Mouse (Mus musculus) hindbrain, embryonic 13.5 days (tissue): ENCODE measurements around the gene Ccdc186. TPM values are rescaled to one million over a fixed set of nuclear protein-coding genes. Genes with fewer than 3 reads are reported as not detected.
A peak's percentile ranks its signal among the peaks of the same experiment; 100 is the strongest.
"Not testable (repeated sequence)": the region's sequence is repeated elsewhere in the genome, so short reads cannot be mapped to it uniquely, and the experiment has no call there.

Source experiments
- ATAC-seq: fragments of 200-750 bp; cut with Nextera tagmentation; 2 replicates; pipeline ENCODE4 v1.8.0; 2017; ENCODE audit warnings: moderate TSS enrichment; ENCODE audit not compliant: low FRiP score
- H3K27ac ChIP-seq: fragments of 300-500 bp; sonication (generic); 2 replicates; pipeline ENCODE4 v1.5.1; 2015; ENCODE audit warnings: inconsistent platforms, mild to moderate bottlenecking, moderate library complexity
- H3K27me3 ChIP-seq: fragments of 300-500 bp; sonication (generic); 2 replicates; pipeline ENCODE4 v1.6.1; 2015; ENCODE audit warnings: mild to moderate bottlenecking, inconsistent platforms
- H3K36me3 ChIP-seq: fragments of 300-500 bp; sonication (generic); 2 replicates; pipeline ENCODE4 v1.6.1; 2015; ENCODE audit warnings: mild to moderate bottlenecking, inconsistent platforms
- H3K4me1 ChIP-seq: fragments of 300-500 bp; sonication (generic); replicated peaks from 2 replicates; pipeline ENCODE4 v1.6.1; 2015; ENCODE audit warnings: inconsistent platforms
- H3K4me2 ChIP-seq: fragments of 300-500 bp; sonication (generic); 2 replicates; pipeline ENCODE4 v1.6.1; 2015; ENCODE audit warnings: inconsistent platforms, mild to moderate bottlenecking, moderate library complexity
- H3K4me3 ChIP-seq: fragments of 300-500 bp; sonication (generic); 2 replicates; pipeline ENCODE4 v1.5.1; 2015; ENCODE audit warnings: mild to moderate bottlenecking, inconsistent platforms
- H3K9ac ChIP-seq: fragments of 300-500 bp; sonication (generic); 2 replicates; pipeline ENCODE4 v1.6.1; 2015; ENCODE audit warnings: mild to moderate bottlenecking, inconsistent platforms
- H3K9me3 ChIP-seq: fragments of 300-500 bp; sonication (generic); 2 replicates; pipeline ENCODE4 v1.6.1; 2016; ENCODE audit warnings: inconsistent platforms
- WGBS: fragments of 180-500 bp; shearing (Covaris S2); methylation state at CpG from one replicate; pipeline ENCODE4 v1.1.7; 2015; 5-methylcytosine and 5-hydroxymethylcytosine counted together
- polyA plus RNA-seq: library from polyadenylated mRNA; unstranded; fragments of >200 nt; fragmentation: Nextera tagmentation; extraction: Ambion mirVana; gene quantifications from 2 replicates; pipeline ENCODE4 v1.2.1, GENCODE M21; 2015

The Ccdc186 gene
- polyA plus RNA-seq, 1 experiment from 2014 or later: 31.5 TPM

DNA sequence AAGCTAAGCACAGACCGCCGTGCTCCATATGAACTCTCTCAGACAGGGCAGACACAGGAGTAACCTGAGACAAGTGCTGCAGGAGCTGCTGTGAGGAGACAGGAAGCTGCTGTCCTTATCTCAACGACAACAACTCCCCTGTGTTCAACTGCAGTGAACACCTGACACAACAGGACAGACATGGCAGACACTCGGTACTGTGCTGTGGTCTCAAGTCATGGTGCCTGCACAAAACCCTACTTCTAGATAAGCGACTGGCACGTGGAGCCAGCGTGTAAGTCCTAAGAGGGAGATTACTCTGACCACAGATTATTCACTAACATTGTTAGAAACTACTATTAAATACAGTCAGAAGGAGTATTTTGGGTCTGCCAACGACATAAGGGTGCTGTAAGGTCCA, 21.8 kb downstream of the Ccdc186 start:
- no peak overlapping the region for H3K4me3 ChIP-seq
- no peak overlapping the region for H3K27ac ChIP-seq
- WGBS: 88% methylated on average over 8 of the region's 8 CpGs
- no peaks in the 10 kb centered on the region for H3K4me1 ChIP-seq
- H3K27me3 ChIP-seq: no peaks in the 10 kb centered on the region
- H3K36me3 ChIP-seq: peaks cover 77% of the 10 kb centered on the region
- H3K9ac ChIP-seq: no peak overlapping the region
- H3K9me3 ChIP-seq: no peaks in the 10 kb centered on the region
- ATAC-seq: no peak
- H3K4me2 ChIP-seq: no peak overlapping the region

DNA sequence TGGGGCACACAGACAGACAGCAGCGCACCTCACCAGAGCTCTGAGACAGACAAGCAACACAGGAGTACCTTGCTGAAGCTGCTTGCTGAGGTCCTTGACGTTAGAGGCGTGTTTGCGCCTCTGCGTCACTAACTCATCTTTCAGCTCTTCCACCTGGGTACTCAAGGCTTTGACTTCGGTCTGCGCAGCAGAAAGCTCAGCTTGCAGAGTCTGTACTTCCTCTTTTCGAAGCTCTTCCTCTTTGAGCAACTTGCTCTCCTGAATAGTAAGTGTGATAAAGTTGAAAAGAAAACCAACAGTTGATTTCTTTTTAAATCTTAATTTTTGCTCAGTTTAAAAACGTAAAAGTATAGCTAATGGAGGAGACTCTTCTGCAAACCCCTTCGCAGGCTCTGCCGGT, 24.6 kb downstream of the Ccdc186 start:
- Histone ChIP-seq H3K4me2 (no peak overlapping the region), H3K4me1 (no peaks in the 10 kb centered on the region), H3K4me3 (no peak overlapping the region), H3K9me3 (no peaks in the 10 kb centered on the region), H3K27me3 (no peaks in the 10 kb centered on the region), H3K36me3 (peaks cover 88% of the 10 kb centered on the region), H3K9ac (no peak overlapping the region), H3K27ac (no peak overlapping the region)
- 95% methylated on average over 11 of the region's 11 CpGs for WGBS
- no peak for ATAC-seq

DNA sequence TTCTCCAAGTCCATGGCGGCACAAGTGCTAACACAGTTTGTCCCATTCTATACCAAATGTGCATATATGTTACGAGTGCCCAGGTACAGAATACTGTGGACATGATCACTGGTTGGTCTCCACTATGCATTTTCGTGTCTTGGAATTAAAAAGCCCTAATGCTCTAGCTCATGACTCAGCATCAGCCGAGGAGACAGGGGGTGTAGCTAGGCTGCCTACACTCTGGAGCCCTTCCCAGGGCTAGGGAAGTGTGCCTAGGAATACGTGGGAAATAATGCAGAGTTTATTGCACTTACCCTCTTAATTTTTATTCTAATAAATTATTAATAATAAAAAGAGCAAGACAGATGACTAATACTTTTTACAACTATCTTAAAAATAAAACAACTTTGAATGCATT, 33.0 kb downstream of the Ccdc186 start:
- 95% methylated on average over 5 of the region's 5 CpGs for WGBS
- Histone ChIP-seq H3K36me3 (peaks cover 53% of the 10 kb centered on the region), H3K9me3 (no peaks in the 10 kb centered on the region), H3K4me1 (no peaks in the 10 kb centered on the region), H3K4me2 (no peak overlapping the region), H3K27ac (no peak overlapping the region), H3K9ac (no peak overlapping the region), H3K4me3 (no peak overlapping the region), H3K27me3 (no peaks in the 10 kb centered on the region)
- ATAC-seq: no peak

DNA sequence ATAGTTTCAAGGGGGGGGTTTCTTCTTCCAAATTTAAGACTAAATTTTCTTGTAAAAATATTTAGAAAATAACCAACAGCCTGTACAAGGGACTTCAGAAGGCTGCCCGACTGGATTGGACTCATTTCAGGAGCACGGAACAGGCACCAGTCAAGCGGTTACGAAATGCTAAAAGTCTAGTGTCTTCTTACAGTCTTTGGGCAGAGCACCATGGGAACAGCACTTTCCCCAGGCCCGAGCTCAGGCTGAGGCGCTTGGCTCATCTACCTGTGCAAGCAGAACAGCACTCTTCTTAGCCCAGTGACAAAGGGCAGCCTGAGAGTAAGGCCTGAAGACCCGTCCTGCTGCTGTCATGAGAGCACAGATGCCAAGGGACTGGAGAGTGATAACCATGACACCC, 34.1 kb downstream of the Ccdc186 start:
- Histone ChIP-seq H3K4me3 (no peak overlapping the region), H3K9ac (no peak overlapping the region), H3K27me3 (no peaks in the 10 kb centered on the region), H3K36me3 (peaks cover 56% of the 10 kb centered on the region), H3K4me1 (no peaks in the 10 kb centered on the region), H3K27ac (no peak overlapping the region), H3K9me3 (no peaks in the 10 kb centered on the region), H3K4me2 (no peak overlapping the region)
- WGBS: 90% methylated on average over 7 of the region's 7 CpGs
- ATAC-seq: no peak

DNA sequence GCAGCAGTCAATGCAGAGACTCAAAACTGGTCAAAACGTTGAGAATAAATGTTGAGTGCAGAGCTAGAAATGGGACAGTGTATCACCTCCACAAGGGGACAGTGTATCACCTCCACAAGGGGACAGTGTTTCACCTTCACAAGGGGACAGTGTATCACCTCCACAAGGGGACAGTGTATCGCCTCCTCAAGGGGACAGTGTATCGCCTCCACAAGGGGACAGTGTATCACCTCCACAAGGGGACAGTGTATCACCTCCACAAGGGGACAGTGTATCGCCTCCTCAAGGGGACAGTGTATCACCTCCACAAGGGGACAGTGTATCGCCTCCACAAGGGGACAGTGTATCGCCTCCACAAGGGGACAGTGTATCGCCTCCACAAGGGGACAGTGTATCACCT, 43.5 kb downstream of the Ccdc186 start:
- H3K9ac ChIP-seq, H3K4me2 ChIP-seq, H3K27ac ChIP-seq, ATAC-seq, H3K9me3 ChIP-seq, H3K4me3 ChIP-seq, H3K36me3 ChIP-seq: not testable (repeated sequence)
- peaks cover 10% of the 10 kb centered on the region for H3K4me1 ChIP-seq
- 96% methylated on average over 7 of the region's 7 CpGs for WGBS
- H3K27me3 ChIP-seq: peaks cover 35% of the 10 kb centered on the region

DNA sequence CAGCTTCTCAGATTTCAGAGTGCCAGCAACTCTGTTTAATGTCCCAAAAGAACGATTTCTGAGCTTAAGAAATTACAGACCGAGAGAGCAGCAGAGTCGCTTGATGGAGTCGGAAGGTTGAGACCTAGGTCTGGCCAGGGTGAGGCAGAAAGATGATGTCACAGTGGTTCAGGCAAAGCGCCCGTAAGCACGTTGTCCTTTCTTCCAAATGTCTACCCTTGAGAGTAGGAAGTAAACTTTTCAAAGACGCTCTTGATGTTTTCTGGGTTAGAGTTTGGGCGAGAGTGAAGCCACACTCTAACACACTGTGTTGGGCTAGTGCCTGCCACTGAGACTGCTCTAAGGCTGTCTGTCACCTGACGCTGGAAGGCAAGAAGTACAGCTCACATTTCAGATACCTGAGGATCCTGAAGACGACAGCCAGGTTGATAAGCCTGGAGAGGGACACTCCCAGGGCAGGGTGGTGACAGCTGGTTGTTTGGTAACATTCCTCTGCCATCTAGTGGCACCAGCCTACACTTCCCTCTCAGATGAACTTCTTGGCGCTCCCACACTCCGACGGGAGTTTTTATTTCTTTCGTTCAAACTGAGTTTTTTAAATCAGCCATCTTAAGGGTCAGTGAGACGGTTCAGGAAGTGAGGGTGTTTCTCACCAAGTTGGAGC, 45.1 kb downstream of the Ccdc186 start:
- Histone ChIP-seq H3K36me3 (no peaks in the 10 kb centered on the region), H3K27me3 (peaks cover 35% of the 10 kb centered on the region), H3K9me3 (no peaks in the 10 kb centered on the region), H3K9ac (no peak overlapping the region), H3K4me1 (peaks cover 10% of the 10 kb centered on the region), H3K4me2 (no peak overlapping the region), H3K4me3 (no peak overlapping the region), H3K27ac (no peak overlapping the region)
- WGBS: 49% methylated on average over 16 of the region's 16 CpGs
- ATAC-seq: no peak

DNA sequence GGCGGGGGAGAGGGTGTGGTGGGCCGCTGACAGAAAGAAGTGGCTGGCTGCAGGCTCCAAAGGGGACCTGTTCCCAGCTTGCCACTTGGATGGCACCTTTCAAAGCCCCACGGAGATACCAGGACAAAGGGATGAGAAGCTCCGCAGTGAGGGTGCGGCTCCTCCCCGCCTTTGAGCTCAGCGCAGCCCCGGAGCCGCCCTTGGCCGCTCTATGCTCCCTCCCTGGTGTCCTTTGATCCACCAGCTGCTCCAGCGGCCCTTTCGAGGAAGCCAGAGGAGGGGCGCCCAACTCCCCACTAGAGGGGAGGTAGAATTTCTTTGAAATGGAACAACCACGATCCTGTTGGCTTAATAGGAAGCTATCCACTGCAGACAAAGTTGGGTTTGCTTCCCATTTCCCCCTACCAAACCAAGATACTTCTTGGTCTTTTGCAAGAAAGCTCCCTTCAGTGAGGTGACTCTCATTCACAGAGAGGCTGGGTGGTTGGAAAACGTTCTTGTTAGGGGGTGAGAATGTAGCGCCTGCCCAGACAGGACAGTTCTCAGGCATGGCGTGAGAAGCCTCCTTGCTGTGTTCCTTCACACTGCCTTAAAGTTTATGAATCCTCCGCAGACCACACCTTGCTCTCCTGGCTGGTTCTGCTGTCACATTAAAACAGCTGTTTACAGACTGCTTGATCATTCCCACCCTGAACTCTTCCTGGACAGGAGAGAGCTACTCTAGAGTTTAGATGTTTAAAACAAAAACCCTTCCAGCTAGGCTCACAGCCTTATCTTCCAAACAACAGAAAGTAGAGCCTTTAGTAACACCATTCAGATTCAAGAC, 45.9 kb downstream of the Ccdc186 start:
- Histone ChIP-seq H3K27me3 (peaks cover 35% of the 10 kb centered on the region), H3K4me1 (peaks cover 10% of the 10 kb centered on the region), H3K4me3 (peak overlapping the region; percentile 27), H3K9ac (peak overlapping the region; percentile 43), H3K9me3 (no peaks in the 10 kb centered on the region), H3K36me3 (no peaks in the 10 kb centered on the region), H3K4me2 (peak overlapping the region; percentile 50), H3K27ac (no peak overlapping the region)
- ATAC-seq: 0 out of 2 replicates have a peak, but pooled peaks have one; percentile 10
- 8% methylated on average over 18 of the region's 18 CpGs for WGBS

DNA sequence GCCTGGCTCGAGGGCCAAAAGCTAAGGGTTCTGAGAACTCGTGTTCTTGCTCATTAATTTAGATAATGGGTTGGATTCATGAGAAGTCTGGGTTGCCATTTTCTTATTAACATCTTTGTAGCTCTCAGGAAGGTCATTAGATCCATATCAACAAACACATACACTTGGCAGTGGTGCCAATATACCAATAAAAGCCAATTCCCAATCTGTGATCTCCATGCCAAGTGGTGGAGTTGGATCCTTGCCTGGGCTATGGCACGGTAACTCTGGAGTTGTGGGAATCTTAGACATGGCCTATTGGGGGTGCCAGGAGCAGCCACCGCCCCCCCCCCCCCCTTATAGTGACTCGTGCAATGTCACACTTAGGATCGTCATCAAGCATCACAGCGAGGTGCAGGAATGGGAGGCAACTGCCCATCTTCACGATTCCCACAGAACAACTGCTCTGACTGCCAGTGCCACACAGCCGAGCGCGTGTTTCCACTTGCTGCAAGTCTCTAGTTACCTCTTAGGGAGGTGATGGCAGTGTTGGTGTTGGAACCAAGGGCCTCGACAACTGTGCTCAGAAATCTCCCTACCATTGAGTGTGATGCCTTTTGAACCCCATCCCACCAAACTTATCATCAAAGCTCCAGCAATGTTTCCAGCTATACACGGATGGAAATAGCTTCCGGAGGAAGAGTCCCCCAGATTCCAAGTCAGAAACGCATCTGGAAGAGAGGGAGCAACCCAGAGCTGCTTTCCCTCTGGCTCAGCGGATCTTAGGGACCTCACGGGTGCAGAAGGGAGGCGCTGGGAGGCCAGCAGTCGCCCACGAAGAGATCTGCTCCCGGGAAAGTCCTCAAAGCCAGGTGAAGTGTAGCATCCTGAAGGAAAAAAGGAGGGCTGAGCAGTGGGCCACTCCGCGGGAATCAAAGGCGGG, 46.8 kb downstream of the Ccdc186 start:
- H3K27ac ChIP-seq: no peak overlapping the region
- H3K4me3 ChIP-seq: peak overlapping the region; percentile 27
- 39% methylated on average over 24 of the region's 24 CpGs for WGBS
- H3K4me2 ChIP-seq: peak overlapping the region; percentile 50
- peak overlapping the region; percentile 43; the same call in 1 of the 2 replicates for H3K9ac ChIP-seq
- no peaks in the 10 kb centered on the region for H3K9me3 ChIP-seq
- ATAC-seq: peak; percentile 10; the same call in 1 of the 2 replicates
- H3K27me3 ChIP-seq: peaks cover 35% of the 10 kb centered on the region
- peaks cover 10% of the 10 kb centered on the region for H3K4me1 ChIP-seq
- no peaks in the 10 kb centered on the region for H3K36me3 ChIP-seq

DNA sequence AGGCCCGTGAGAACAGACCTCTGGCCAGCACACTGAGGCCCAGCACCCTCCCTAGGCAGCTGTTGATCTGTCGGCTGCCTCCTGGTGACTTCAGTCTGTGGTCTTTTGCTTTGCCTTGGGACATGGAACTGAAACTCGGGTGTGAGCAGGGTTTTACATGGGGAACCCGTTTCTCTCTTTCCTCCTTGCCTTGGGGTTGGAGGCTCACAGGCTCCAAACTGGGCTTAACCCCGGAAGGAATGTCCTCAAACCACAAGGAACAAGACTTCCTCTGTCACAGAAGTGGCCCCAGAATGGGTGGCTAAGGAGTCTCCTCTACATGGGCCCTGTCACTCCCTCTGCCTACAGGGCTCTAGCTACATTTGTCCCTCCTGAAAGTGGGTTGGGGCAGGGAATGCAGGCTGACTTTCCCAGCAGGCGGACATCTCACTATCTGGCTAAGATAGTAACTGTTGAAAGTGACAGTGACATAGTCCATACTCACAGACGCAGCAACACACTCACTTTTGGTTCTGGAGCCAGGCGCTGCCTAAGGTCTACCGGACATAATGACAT, 47.5 kb downstream of the Ccdc186 start:
- peaks cover 10% of the 10 kb centered on the region for H3K4me1 ChIP-seq
- H3K4me2 ChIP-seq: no peak overlapping the region
- no peak overlapping the region for H3K9ac ChIP-seq
- WGBS: 77% methylated on average over 9 of the region's 9 CpGs
- H3K27ac ChIP-seq: no peak overlapping the region
- H3K9me3 ChIP-seq: no peaks in the 10 kb centered on the region
- no peak for ATAC-seq
- H3K36me3 ChIP-seq: no peaks in the 10 kb centered on the region
- H3K27me3 ChIP-seq: peaks cover 35% of the 10 kb centered on the region
- no peak overlapping the region for H3K4me3 ChIP-seq

DNA sequence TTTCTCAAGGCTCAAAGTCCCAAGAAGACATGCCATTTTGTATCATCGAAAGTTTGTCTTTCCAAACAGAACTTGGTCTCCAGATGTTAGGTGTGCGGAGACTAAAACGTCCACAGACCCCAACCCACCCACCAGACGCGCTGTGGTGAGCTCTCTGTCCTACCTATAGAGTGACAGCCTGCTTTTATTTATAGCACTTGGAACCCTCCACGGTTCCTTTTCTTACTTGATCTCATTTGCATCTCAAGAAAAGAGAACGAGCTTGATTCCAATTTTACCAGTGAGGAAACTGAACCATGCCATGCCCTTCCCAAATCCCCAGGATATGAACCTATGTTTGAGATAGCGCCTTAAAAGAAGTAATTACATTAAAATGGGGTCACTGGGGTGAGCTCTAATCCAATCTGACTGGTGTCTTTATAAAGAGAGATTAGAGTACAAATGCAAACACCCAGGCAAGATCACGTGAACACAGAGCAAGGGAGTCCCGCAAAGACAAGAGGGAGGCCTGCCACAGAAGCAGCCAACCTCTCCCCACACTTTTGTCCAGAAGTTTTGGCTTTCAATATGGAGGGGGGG, 48.5 kb downstream of the Ccdc186 start:
- Histone ChIP-seq H3K9me3 (no peaks in the 10 kb centered on the region), H3K9ac (no peak overlapping the region), H3K27ac (no peak overlapping the region), H3K27me3 (peaks cover 35% of the 10 kb centered on the region), H3K4me1 (peaks cover 10% of the 10 kb centered on the region), H3K4me3 (no peak overlapping the region), H3K36me3 (no peaks in the 10 kb centered on the region), H3K4me2 (no peak overlapping the region)
- ATAC-seq: no peak
- WGBS: 35% methylated on average over 10 of the region's 10 CpGs

DNA sequence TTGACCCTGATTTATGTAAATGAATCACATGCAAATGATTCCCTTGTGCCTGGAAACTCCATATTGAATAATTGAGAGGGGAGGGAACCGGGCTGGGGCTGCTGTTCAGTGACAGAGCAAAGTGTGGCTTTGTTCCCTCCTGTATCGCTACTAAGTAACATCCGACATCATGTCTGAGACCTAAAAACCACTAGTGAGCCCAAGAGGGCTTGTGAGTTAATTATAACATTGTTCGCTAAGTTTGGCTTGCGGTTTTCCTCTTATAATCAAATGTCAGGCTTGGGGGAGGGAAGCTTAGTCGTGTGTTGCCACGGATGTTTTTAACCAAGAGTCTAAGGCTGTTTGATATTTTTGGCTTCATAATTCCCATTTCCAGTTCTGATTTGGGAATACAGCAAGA, 49.8 kb downstream of the Ccdc186 start:
- H3K9ac ChIP-seq: no peak overlapping the region
- H3K27ac ChIP-seq: no peak overlapping the region
- H3K27me3 ChIP-seq: peaks cover 27% of the 10 kb centered on the region
- H3K4me2 ChIP-seq: no peak overlapping the region
- ATAC-seq: no peak
- H3K4me3 ChIP-seq: no peak overlapping the region
- 76% methylated on average over 7 of the region's 7 CpGs for WGBS
- H3K36me3 ChIP-seq: no peaks in the 10 kb centered on the region
- no peaks in the 10 kb centered on the region for H3K9me3 ChIP-seq
- peaks cover 10% of the 10 kb centered on the region for H3K4me1 ChIP-seq
